Mouse (Mus musculus) myocyte (in vitro differentiated cells): ENCODE results near the gene Fasl. TPM values are rescaled to one million over a fixed set of nuclear protein-coding genes. Genes with fewer than 3 reads are reported as not detected.

ENCODE experiments used
- H3K27me3 ChIP-seq: one replicate; pipeline ENCODE4 v1.6.1; 2011; ENCODE audit not compliant: control insufficient read depth, insufficient read depth, insufficient read length
- H3K36me3 ChIP-seq: one replicate; pipeline ENCODE4 v1.6.1; 2011; ENCODE audit not compliant: control insufficient read depth, insufficient read depth
- H3K4me2 ChIP-seq: one replicate; pipeline ENCODE4 v1.6.1; 2011; ENCODE audit warnings: low read depth, control low read depth
- H3K4me3 ChIP-seq: one replicate; pipeline ENCODE4 v1.5.1; 2011; ENCODE audit warnings: mild to moderate bottlenecking, control low read depth, moderate library complexity
- H3K79me2 ChIP-seq: one replicate; pipeline ENCODE4 v1.6.1; 2011; ENCODE audit not compliant: control insufficient read depth, insufficient read depth
- H3ac ChIP-seq: one replicate; pipeline ENCODE4 v1.6.1; 2011; ENCODE audit not compliant: control insufficient read depth, insufficient read length
- CEBPB ChIP-seq: IDR thresholded peaks from 2 replicates; pipeline ENCODE4 v1.6.1; 2011; ENCODE audit warnings: mild to moderate bottlenecking, moderate library complexity; ENCODE audit not compliant: poor library complexity, insufficient read depth, severe bottlenecking
- E2F4 ChIP-seq: IDR thresholded peaks from one replicate; pipeline ENCODE4 v1.6.1; 2011; ENCODE audit warnings: mild to moderate bottlenecking, control low read depth, moderate library complexity; ENCODE audit not compliant: insufficient read depth
- MAX ChIP-seq: IDR thresholded peaks from one replicate; pipeline ENCODE4 v1.6.1; 2011; ENCODE audit warnings: low read depth, mild to moderate bottlenecking, control low read depth
- MYOD1 ChIP-seq, 3 experiments: IDR thresholded peaks; one replicate each; pipeline ENCODE4 v1.6.1; 2011; ENCODE audit warnings: control low read depth in 2 of 3, low read depth in 2 of 3, mild to moderate bottlenecking in 2 of 3, moderate library complexity in 1 of 3; ENCODE audit not compliant: insufficient read length in 2 of 3, control insufficient read depth in 1 of 3
- MYOG ChIP-seq, 3 experiments: IDR thresholded peaks; one replicate each; pipeline ENCODE4 v1.6.1; 2011; ENCODE audit warnings: control low read depth in 2 of 3, low read depth in 2 of 3, mild to moderate bottlenecking in 2 of 3; ENCODE audit not compliant: insufficient read length in 2 of 3, control insufficient read depth in 1 of 3, insufficient read depth in 1 of 3
- POLR2A ChIP-seq: IDR thresholded peaks from one replicate; pipeline ENCODE4 v1.6.1; 2011; ENCODE audit warnings: low read depth, mild to moderate bottlenecking, control low read depth, moderate library complexity; ENCODE audit not compliant: insufficient read length
- POLR2AphosphoS2 ChIP-seq: IDR thresholded peaks from one replicate; pipeline ENCODE4 v1.6.1; 2011; ENCODE audit warnings: low read depth, control low read depth; ENCODE audit not compliant: insufficient read length
- REST ChIP-seq: IDR thresholded peaks from one replicate; pipeline ENCODE4 v1.6.1; 2011; ENCODE audit warnings: mild to moderate bottlenecking, control low read depth, moderate library complexity; ENCODE audit not compliant: insufficient read depth, insufficient read length
- SRF ChIP-seq: IDR thresholded peaks from one replicate; pipeline ENCODE4 v1.6.1; 2011; ENCODE audit warnings: low read depth; ENCODE audit not compliant: control insufficient read depth, insufficient read length
- TCF12 ChIP-seq: IDR thresholded peaks from one replicate; pipeline ENCODE4 v1.6.1; 2011; ENCODE audit warnings: mild to moderate bottlenecking, control low read depth; ENCODE audit not compliant: poor library complexity, insufficient read depth, severe bottlenecking
- TCF3 ChIP-seq: IDR thresholded peaks from one replicate; pipeline ENCODE4 v1.6.1; 2011; ENCODE audit warnings: low read depth, control low read depth; ENCODE audit not compliant: insufficient read length
- USF1 ChIP-seq: IDR thresholded peaks from one replicate; pipeline ENCODE4 v1.6.1; 2011; ENCODE audit warnings: low read depth, mild to moderate bottlenecking, control low read depth, moderate library complexity
- polyA plus RNA-seq: library from polyadenylated mRNA; unstranded; fragments of >200 nt; fragmentation: generic; extraction: Trizol; gene quantifications from one replicate; pipeline ENCODE4 v1.2.1, GENCODE M21; 2012; ENCODE audit warnings: missing spikeins

Gene Fasl
- polyA plus RNA-seq, 1 experiment, result not detected

GRCm38 (mm10) chr1:161764964-161765363, 23.3 kb downstream of the Fasl start:
- Histone ChIP-seq H3K36me3 (no peaks in the 10 kb centered on the region), H3K4me2 (no peak overlapping the region), H3ac (no peak overlapping the region), H3K4me3 (no peak overlapping the region), H3K79me2 (no peaks in the 10 kb centered on the region), H3K27me3 (no peaks in the 10 kb centered on the region)
- TF ChIP-seq CEBPB (no peak), USF1 (no peak)

GRCm38 (mm10) chr1:161761556-161761955, 26.7 kb downstream of the Fasl start:
- no peaks in the 10 kb centered on the region for H3K79me2 ChIP-seq
- no peaks in the 10 kb centered on the region for H3K36me3 ChIP-seq
- no peak overlapping the region for H3K4me3 ChIP-seq
- H3K4me2 ChIP-seq, result no peak overlapping the region
- no peaks in the 10 kb centered on the region for H3K27me3 ChIP-seq
- TF ChIP-seq CEBPB (no peak), TCF3 (no peak), SRF (no peak), MYOG (IDR thresholded peaks at IDR 0.05; ENCODE audit: control insufficient read depth in 1 of 3, insufficient read depth in 1 of 3, insufficient read length in 2 of 3, low read depth in 2 of 3) (no peak), USF1 (no peak), TCF12 (no peak), REST (no peak), MYOD1 (IDR thresholded peaks at IDR 0.05; ENCODE audit: control insufficient read depth in 1 of 3, insufficient read length in 2 of 3, low read depth in 2 of 3) (no peak), POLR2A (no peak), MAX (no peak)
- no peak overlapping the region for H3ac ChIP-seq

- TF ChIP-seq REST (no peak), TCF12 (no peak), E2F4 (no peak), POLR2AphosphoS2 (no peak), MYOD1 (IDR thresholded peaks at IDR 0.05; ENCODE audit: control insufficient read depth in 1 of 3, insufficient read length in 2 of 3, low read depth in 2 of 3) (no peak), POLR2A (no peak), CEBPB (no peak), MAX (no peak), USF1 (no peak), MYOG (IDR thresholded peaks at IDR 0.05; ENCODE audit: control insufficient read depth in 1 of 3, insufficient read depth in 1 of 3, insufficient read length in 2 of 3, low read depth in 2 of 3) (no peak), SRF (no peak), TCF3 (no peak)
- Histone ChIP-seq H3K4me3 (no peak overlapping the region), H3K79me2 (no peaks in the 10 kb centered on the region), H3ac (no peak overlapping the region), H3K27me3 (no peaks in the 10 kb centered on the region), H3K36me3 (no peaks in the 10 kb centered on the region), H3K4me2 (no peak overlapping the region)
Observed at GRCm38 (mm10) chr1:161756547-161756946, 31.7 kb downstream of the Fasl start.

- TF ChIP-seq MYOG (IDR thresholded peaks at IDR 0.05; ENCODE audit: control insufficient read depth in 1 of 3, insufficient read depth in 1 of 3, insufficient read length in 2 of 3, low read depth in 2 of 3), result peak in 1 of 3 experiments; percentile 15
- TF ChIP-seq MYOD1 (IDR thresholded peaks at IDR 0.05; ENCODE audit: control insufficient read depth in 1 of 3, insufficient read length in 2 of 3, low read depth in 2 of 3), result peak in 2 of 3 experiments; percentile 31 to 40
- TF ChIP-seq USF1, result peak; percentile 90
- peak; percentile 66 for TF ChIP-seq TCF12
- TF ChIP-seq TCF3, result no peak
- no peak for TF ChIP-seq POLR2A
- Histone ChIP-seq H3K27me3 (no peaks in the 10 kb centered on the region), H3K36me3 (no peaks in the 10 kb centered on the region), H3K4me2 (peak overlapping the region; percentile 45), H3K4me3 (no peak overlapping the region), H3K79me2 (no peaks in the 10 kb centered on the region), H3ac (no peak overlapping the region)
Observed at GRCm38 (mm10) chr1:161751311-161751710, 37.0 kb downstream of the Fasl start.

GRCm38 (mm10) chr1:161750471-161751041, 37.7 kb downstream of the Fasl start:
- Histone ChIP-seq H3K4me2 (peak overlapping the region; percentile 45), H3K27me3 (no peaks in the 10 kb centered on the region), H3K36me3 (no peaks in the 10 kb centered on the region), H3ac (no peak overlapping the region), H3K4me3 (no peak overlapping the region), H3K79me2 (no peaks in the 10 kb centered on the region)
- TF ChIP-seq POLR2AphosphoS2 (no peak), CEBPB (no peak), MYOD1 (IDR thresholded peaks at IDR 0.05; ENCODE audit: control insufficient read depth in 1 of 3, insufficient read length in 2 of 3, low read depth in 2 of 3) (no peak), SRF (no peak), E2F4 (no peak), TCF12 (no peak), REST (no peak), MAX (no peak), TCF3 (no peak)
